Mouse (Mus musculus): ENCODE data around the gene 1600002K03Rik.

GRCm38 (mm10) chr10:80144159-80144558, 28.6 kb upstream of the 1600002K03Rik start:
- TF ChIP-seq POLR2A (IDR thresholded peaks at IDR 0.05; ENCODE audit: extremely low read depth, insufficient read depth, low read length) (no peak), CTCF (IDR thresholded peaks at IDR 0.05; ENCODE audit: extremely low read depth, insufficient read depth, low read length) (no peak)
